Mouse (Mus musculus) hindbrain, embryonic 15.5 days (tissue): Measurements from ENCODE around the gene Tollip. TPM values are rescaled to one million over a fixed set of nuclear protein-coding genes. Genes with fewer than 3 reads are reported as not detected.
A peak's percentile ranks its signal among the peaks of the same experiment; 100 is the strongest.
"Not testable (repeated sequence)": the region's sequence is repeated elsewhere in the genome, so short reads cannot be mapped to it uniquely, and the experiment has no call there.

Experiments
- ATAC-seq: fragments of 200-750 bp; cut with Nextera tagmentation; 2 replicates; pipeline ENCODE4 v1.8.0; 2017; ENCODE audit warnings: low read depth, moderate number of reproducible peaks, moderate TSS enrichment; ENCODE audit not compliant: low FRiP score
- H3K27ac ChIP-seq: fragments of 300-500 bp; sonication (generic); replicated peaks from 2 replicates; pipeline ENCODE4 v1.5.1; 2015; ENCODE audit warnings: mild to moderate bottlenecking, inconsistent platforms
- H3K27me3 ChIP-seq: fragments of 300-500 bp; sonication (generic); 2 replicates; pipeline ENCODE4 v1.6.1; 2015; ENCODE audit warnings: control low read depth, inconsistent platforms
- H3K36me3 ChIP-seq: fragments of 300-500 bp; sonication (generic); 2 replicates; pipeline ENCODE4 v1.6.1; 2015; ENCODE audit warnings: control low read depth, inconsistent platforms
- H3K4me1 ChIP-seq: fragments of 300-500 bp; sonication (generic); replicated peaks from 2 replicates; pipeline ENCODE4 v1.6.1; 2015; ENCODE audit warnings: control low read depth, inconsistent platforms
- H3K4me2 ChIP-seq: fragments of 300-500 bp; sonication (generic); 2 replicates; pipeline ENCODE4 v1.6.1; 2015; ENCODE audit warnings: moderate library complexity, mild to moderate bottlenecking, inconsistent platforms
- H3K4me3 ChIP-seq: fragments of 300-500 bp; sonication (generic); 2 replicates; pipeline ENCODE4 v1.5.1; 2015; ENCODE audit warnings: mild to moderate bottlenecking, inconsistent platforms
- H3K9ac ChIP-seq: fragments of 300-500 bp; sonication (generic); 2 replicates; pipeline ENCODE4 v1.6.1; 2015; ENCODE audit warnings: inconsistent platforms
- H3K9me3 ChIP-seq: fragments of 300-500 bp; sonication (generic); 2 replicates; pipeline ENCODE4 v1.6.1; 2016; ENCODE audit warnings: control low read depth, inconsistent platforms
- WGBS: fragments of 180-500 bp; shearing (Covaris S2); methylation state at CpG from one replicate; pipeline ENCODE4 v1.1.7; 2015; 5-methylcytosine and 5-hydroxymethylcytosine counted together
- polyA plus RNA-seq: library from polyadenylated mRNA; unstranded; fragments of >200 nt; fragmentation: Nextera tagmentation; extraction: Ambion mirVana; gene quantifications from 2 replicates; pipeline ENCODE4 v1.2.1, GENCODE M21; 2015

The Tollip gene
- polyA plus RNA-seq, 1 experiment from 2014 or later = 80.3 TPM

GRCm38 (mm10) chr7:141924917-141925316, 6.6 kb upstream of the Tollip start:
- H3K27ac ChIP-seq = no peak overlapping the region
- no peaks in the 10 kb centered on the region for H3K4me1 ChIP-seq
- H3K9ac ChIP-seq = no peak overlapping the region
- H3K36me3 ChIP-seq = no peaks in the 10 kb centered on the region
- H3K4me3 ChIP-seq = no peak overlapping the region
- 4% methylated on average over 7 of the region's 7 CpGs for WGBS
- no peak overlapping the region for H3K4me2 ChIP-seq
- ATAC-seq = no peak
- no peaks in the 10 kb centered on the region for H3K9me3 ChIP-seq
- no peaks in the 10 kb centered on the region for H3K27me3 ChIP-seq

- H3K9ac ChIP-seq, ATAC-seq, H3K9me3 ChIP-seq, H3K4me1 ChIP-seq, H3K27me3 ChIP-seq, H3K4me2 ChIP-seq, H3K4me3 ChIP-seq, H3K36me3 ChIP-seq, H3K27ac ChIP-seq: not testable (repeated sequence)
- 94% methylated on average over 17 of the region's 17 CpGs for WGBS
Observed at GRCm38 (mm10) chr7:141924121-141924520, 5.8 kb upstream of the Tollip start.

- 74% methylated on average over 3 of the region's 3 CpGs for WGBS
- Histone ChIP-seq H3K4me2 (no peak overlapping the region), H3K9me3 (no peaks in the 10 kb centered on the region), H3K4me3 (no peak overlapping the region), H3K27me3 (no peaks in the 10 kb centered on the region), H3K4me1 (peaks cover 6% of the 10 kb centered on the region; the same call in 1 of the 2 replicates), H3K27ac (no peak overlapping the region), H3K36me3 (no peaks in the 10 kb centered on the region), H3K9ac (no peak overlapping the region)
- ATAC-seq = no peak
Observed at GRCm38 (mm10) chr7:141911305-141911704, 7.0 kb downstream of the Tollip start.

- peaks cover 6% of the 10 kb centered on the region; the same call in 1 of the 2 replicates for H3K27me3 ChIP-seq
- ATAC-seq = no peak
- H3K4me1 ChIP-seq = peaks cover 6% of the 10 kb centered on the region; the same call in 1 of the 2 replicates
- H3K36me3 ChIP-seq = no peaks in the 10 kb centered on the region
- H3K27ac ChIP-seq = no peak overlapping the region
- H3K4me3 ChIP-seq = no peak overlapping the region
- H3K9ac ChIP-seq = no peak overlapping the region
- 65% methylated on average over 6 of the region's 6 CpGs for WGBS
- no peak overlapping the region for H3K4me2 ChIP-seq
- no peaks in the 10 kb centered on the region for H3K9me3 ChIP-seq
Observed at GRCm38 (mm10) chr7:141908591-141908990, 9.7 kb downstream of the Tollip start.

- Histone ChIP-seq H3K27ac (peak overlapping the region; percentile 89), H3K36me3 (no peaks in the 10 kb centered on the region), H3K4me3 (peak overlapping the region; percentile 79), H3K9ac (peak overlapping the region; percentile 56), H3K9me3 (no peaks in the 10 kb centered on the region), H3K27me3 (peaks cover 6% of the 10 kb centered on the region; the same call in 1 of the 2 replicates), H3K4me2 (peak overlapping the region; percentile 80), H3K4me1 (peaks cover 36% of the 10 kb centered on the region)
- 73% methylated on average over 4 of the region's 4 CpGs for WGBS
- ATAC-seq = no peak
Observed at GRCm38 (mm10) chr7:141902791-141903190, 15.5 kb downstream of the Tollip start.

- no peaks in the 10 kb centered on the region for H3K9me3 ChIP-seq
- WGBS = under 1% methylated on average over 44 of the region's 44 CpGs
Observed at GRCm38 (mm10) chr7:141902269-141902729, 16.0 kb downstream of the Tollip start.

DNA sequence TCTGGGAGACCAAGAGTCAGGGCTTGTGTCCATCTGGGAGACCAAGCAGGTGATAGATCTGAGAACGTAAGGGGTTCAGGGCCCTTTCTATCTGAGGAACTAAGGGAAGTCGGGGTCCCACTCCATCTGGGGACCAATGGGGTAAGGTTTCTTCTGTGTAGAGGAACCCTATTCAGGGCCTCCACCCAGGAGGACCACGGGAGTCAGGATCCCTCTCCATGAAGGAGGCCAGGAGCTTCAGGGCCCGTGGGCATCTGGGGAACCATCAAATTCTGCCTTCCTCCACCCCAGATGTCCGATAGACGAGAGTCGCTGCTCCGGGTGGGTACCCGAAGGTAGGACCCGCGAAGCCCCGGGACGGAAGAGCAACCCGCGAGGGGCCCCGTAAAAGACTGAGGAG, 16.5 kb downstream of the Tollip start:
- H3K36me3 ChIP-seq = no peaks in the 10 kb centered on the region
- H3K27ac ChIP-seq = peak overlapping the region; percentile 79
- peaks cover 6% of the 10 kb centered on the region; the same call in 1 of the 2 replicates for H3K27me3 ChIP-seq
- WGBS = under 1% methylated on average over 16 of the region's 16 CpGs
- peaks cover 41% of the 10 kb centered on the region for H3K4me1 ChIP-seq
- H3K4me2 ChIP-seq = peak overlapping the region; percentile 80
- H3K9me3 ChIP-seq = no peaks in the 10 kb centered on the region
- peak overlapping the region; percentile 79 for H3K4me3 ChIP-seq
- ATAC-seq = peak; percentile 47
- peak overlapping the region; percentile 80 for H3K9ac ChIP-seq

More at GRCm38 (mm10) chr7:141902269-141902729, 16.0 kb downstream of the Tollip start:
- no peaks in the 10 kb centered on the region for H3K36me3 ChIP-seq
- H3K9ac ChIP-seq = peak overlapping the region; percentile 80
- H3K4me2 ChIP-seq = peak overlapping the region; percentile 80
- peak overlapping the region; percentile 89 for H3K27ac ChIP-seq
- peak; percentile 97 for ATAC-seq
- H3K4me1 ChIP-seq = peaks cover 36% of the 10 kb centered on the region
- peak overlapping the region; percentile 79 for H3K4me3 ChIP-seq
- H3K27me3 ChIP-seq = peaks cover 6% of the 10 kb centered on the region; the same call in 1 of the 2 replicates

GRCm38 (mm10) chr7:141892151-141892550, 26.2 kb downstream of the Tollip start:
- Histone ChIP-seq H3K4me2 (no peak overlapping the region), H3K4me3 (no peak overlapping the region), H3K9ac (no peak overlapping the region), H3K4me1 (peaks cover 5% of the 10 kb centered on the region), H3K27ac (no peak overlapping the region), H3K27me3 (no peaks in the 10 kb centered on the region), H3K9me3 (no peaks in the 10 kb centered on the region), H3K36me3 (peaks cover 49% of the 10 kb centered on the region)
- WGBS = 93% methylated on average over 7 of the region's 7 CpGs
- no peak for ATAC-seq

- no peaks in the 10 kb centered on the region for H3K27me3 ChIP-seq
- no peak overlapping the region for H3K4me3 ChIP-seq
- 94% methylated on average over 2 of the region's 2 CpGs for WGBS
- no peak for ATAC-seq
- no peaks in the 10 kb centered on the region for H3K9me3 ChIP-seq
- peaks cover 50% of the 10 kb centered on the region for H3K36me3 ChIP-seq
- H3K9ac ChIP-seq = no peak overlapping the region
- no peaks in the 10 kb centered on the region for H3K4me1 ChIP-seq
- H3K4me2 ChIP-seq = no peak overlapping the region
- H3K27ac ChIP-seq = no peak overlapping the region
Observed at GRCm38 (mm10) chr7:141878813-141879212, 39.5 kb downstream of the Tollip start.

DNA sequence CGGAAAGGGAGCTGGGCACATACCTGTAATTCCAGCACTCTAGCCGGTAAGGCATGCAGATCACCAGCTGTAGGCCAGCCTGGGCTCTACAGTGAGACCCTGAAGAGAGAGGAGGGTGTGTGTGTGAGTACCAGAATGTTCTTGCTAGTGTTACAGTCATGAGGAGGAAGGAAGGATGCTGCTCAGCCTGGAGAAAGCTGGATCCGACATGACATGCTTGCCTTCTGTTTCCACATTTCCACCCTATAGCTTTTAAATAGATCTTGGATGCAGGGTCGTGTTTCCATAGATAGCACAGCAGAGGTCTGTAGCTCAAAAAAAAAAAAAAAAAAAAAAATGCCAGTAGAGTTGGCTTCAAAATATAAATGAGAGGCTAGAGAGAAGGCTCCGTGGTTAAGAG, 43.4 kb downstream of the Tollip start:
- Histone ChIP-seq H3K36me3 (peaks cover 34% of the 10 kb centered on the region), H3K4me3 (no peak overlapping the region), H3K27ac (no peak overlapping the region), H3K27me3 (no peaks in the 10 kb centered on the region), H3K9me3 (no peaks in the 10 kb centered on the region), H3K4me2 (no peak overlapping the region), H3K9ac (no peak overlapping the region), H3K4me1 (no peaks in the 10 kb centered on the region)
- ATAC-seq = no peak
- 95% methylated on average over 5 of the region's 5 CpGs for WGBS

GRCm38 (mm10) chr7:141870553-141870952, 47.8 kb downstream of the Tollip start:
- peaks cover 24% of the 10 kb centered on the region for H3K36me3 ChIP-seq
- no peaks in the 10 kb centered on the region for H3K9me3 ChIP-seq
- no peak overlapping the region for H3K4me2 ChIP-seq
- H3K4me3 ChIP-seq = no peak overlapping the region
- H3K9ac ChIP-seq = no peak overlapping the region
- 83% methylated on average over 5 of the region's 5 CpGs for WGBS
- H3K4me1 ChIP-seq = no peaks in the 10 kb centered on the region
- no peak for ATAC-seq
- no peaks in the 10 kb centered on the region for H3K27me3 ChIP-seq
- H3K27ac ChIP-seq = no peak overlapping the region

DNA sequence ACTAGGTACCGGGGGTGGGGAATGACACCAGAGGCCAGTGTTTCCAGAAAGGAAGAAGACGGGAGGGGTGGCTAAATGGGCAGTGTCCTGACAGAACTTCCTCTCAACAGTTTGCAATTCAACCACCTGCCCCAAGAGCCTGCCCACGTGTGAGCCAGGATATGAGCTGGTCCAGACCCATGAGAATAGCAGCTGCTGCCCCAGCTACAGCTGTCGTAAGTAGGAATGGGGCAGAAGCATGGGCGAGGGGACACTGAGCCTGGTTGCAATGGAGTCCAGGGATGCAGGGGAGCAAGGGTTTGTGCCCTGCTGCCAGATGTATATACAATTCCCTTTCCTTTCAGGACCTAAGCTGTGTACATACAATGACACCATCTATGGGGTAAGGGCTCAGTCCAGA, 48.7 kb downstream of the Tollip start:
- no peaks in the 10 kb centered on the region for H3K4me1 ChIP-seq
- ATAC-seq = no peak
- WGBS = 81% methylated on average over 5 of the region's 5 CpGs

GRCm38 (mm10) chr7:141861046-141861445, 57.3 kb downstream of the Tollip start:
- Histone ChIP-seq H3K9ac (no peak overlapping the region), H3K4me2 (no peak overlapping the region), H3K36me3 (no peaks in the 10 kb centered on the region), H3K9me3 (no peaks in the 10 kb centered on the region), H3K4me3 (no peak overlapping the region), H3K4me1 (no peaks in the 10 kb centered on the region), H3K27ac (no peak overlapping the region), H3K27me3 (no peaks in the 10 kb centered on the region)
- WGBS = 84% methylated on average over 4 of the region's 4 CpGs
- no peak for ATAC-seq

More for the DNA sequence above, 48.7 kb downstream of the Tollip start:
- Histone ChIP-seq H3K36me3 (peaks cover 19% of the 10 kb centered on the region), H3K9ac (no peak overlapping the region), H3K4me3 (no peak overlapping the region), H3K4me2 (no peak overlapping the region), H3K27ac (no peak overlapping the region), H3K9me3 (no peaks in the 10 kb centered on the region), H3K27me3 (no peaks in the 10 kb centered on the region)
